Mouse (Mus musculus): ENCODE measurements at regions not wholly inside any gene's neighbourhood (a gene's known extent, or its start where the extent isn't known, plus 50 kb on each side); places are given as distances from the start of the nearest gene placed in this dataset.

- TF ChIP-seq POLR2A (IDR thresholded peaks at IDR 0.05; ENCODE audit: borderline replicate concordance, extremely low read depth, low read depth, low read length) (no peak), CTCF (IDR thresholded peaks at IDR 0.05; ENCODE audit: insufficient read depth, low read length) (no peak)
Measured at GRCm38 (mm10) chr3:147930811-147931251, 1059.5 kb downstream of the Adgrl2 start.
